Mouse (Mus musculus): ENCODE results near the gene Gm28051.

GRCm38 (mm10) chr12:102699156-102699555 lies 58.4 kb downstream of the Gm28051 start:
- no peak for TF ChIP-seq CTCF (conservative IDR thresholded peaks at IDR 0.05 in 1 of 2, IDR thresholded peaks at IDR 0.05 in 1 of 2; ENCODE audit: low read depth in 2 of 2, low read length in 2 of 2)
- no peak for TF ChIP-seq TCF12 (IDR thresholded peaks at IDR 0.05; ENCODE audit: low read depth, low read length)
- TF ChIP-seq POLR2A (IDR thresholded peaks at IDR 0.05; ENCODE audit: low read depth, low read length), result no peak
- TF ChIP-seq JUND (conservative IDR thresholded peaks at IDR 0.05; ENCODE audit: low read depth, low read length), result no peak
- no peak for TF ChIP-seq PAX5 (IDR thresholded peaks at IDR 0.05; ENCODE audit: low read length)
- no peak; the same call in 1 of the 2 replicates for TF ChIP-seq EP300 (IDR thresholded peaks at IDR 0.05; ENCODE audit: low read length)
- no peak for TF ChIP-seq ELF1 (IDR thresholded peaks at IDR 0.05; ENCODE audit: low read depth, low read length)
- no peak; the same call in 1 of the 2 replicates for TF ChIP-seq IRF4 (IDR thresholded peaks at IDR 0.05; ENCODE audit: low read depth, low read length)
- TF ChIP-seq MXI1 (IDR thresholded peaks at IDR 0.05; ENCODE audit: low read depth, low read length), result no peak
- TF ChIP-seq UBTF (IDR thresholded peaks at IDR 0.05; ENCODE audit: low read depth, low read length), result no peak
- TF ChIP-seq NRF1 (IDR thresholded peaks at IDR 0.05; ENCODE audit: low read depth, low read length), result no peak
- no peak for TF ChIP-seq BHLHE40 (IDR thresholded peaks at IDR 0.05; ENCODE audit: low read depth, low read length)
- TF ChIP-seq SMC3 (IDR thresholded peaks at IDR 0.05; ENCODE audit: low read depth, low read length), result no peak
